Mouse (Mus musculus) liver, embryonic 16.5 days (tissue): ENCODE results near the gene Pla2g4a. TPM values are rescaled to one million over a fixed set of nuclear protein-coding genes. Genes with fewer than 3 reads are reported as not detected.

Experiments
- ATAC-seq: fragments of 200-750 bp; cut with Nextera tagmentation; 2 replicates; pipeline ENCODE4 v1.8.0; 2017; ENCODE audit warnings: low read depth, mild to moderate bottlenecking, moderate number of reproducible peaks, moderate library complexity
- H3K27ac ChIP-seq: fragments of 300-500 bp; sonication (generic); 2 replicates; pipeline ENCODE4 v1.5.1; 2014; ENCODE audit warnings: mild to moderate bottlenecking, low read length
- H3K27me3 ChIP-seq: fragments of 300-500 bp; sonication (generic); 2 replicates; pipeline ENCODE4 v1.6.1; 2014; ENCODE audit warnings: low read depth, low read length, mixed read lengths; ENCODE audit not compliant: control insufficient read depth, insufficient read depth
- H3K36me3 ChIP-seq: fragments of 300-500 bp; sonication (generic); 2 replicates; pipeline ENCODE4 v1.6.1; 2014; ENCODE audit warnings: mild to moderate bottlenecking; ENCODE audit not compliant: control insufficient read depth, insufficient read depth
- H3K4me1 ChIP-seq: fragments of 300-500 bp; sonication (generic); 2 replicates; pipeline ENCODE4 v1.6.1; 2014; ENCODE audit warnings: low read depth, low read length, mixed read lengths; ENCODE audit not compliant: control insufficient read depth
- H3K4me2 ChIP-seq: fragments of 300-500 bp; sonication (generic); 2 replicates; pipeline ENCODE4 v1.6.1; 2014; ENCODE audit warnings: low read depth, low read length, mixed read lengths
- H3K4me3 ChIP-seq: fragments of 300-500 bp; sonication (generic); 2 replicates; pipeline ENCODE4 v1.5.1; 2014; ENCODE audit warnings: low read depth, mild to moderate bottlenecking, low read length
- H3K9ac ChIP-seq: fragments of 300-500 bp; sonication (generic); 2 replicates; pipeline ENCODE4 v1.6.1; 2014; ENCODE audit warnings: low read depth, low read length
- H3K9me3 ChIP-seq: fragments of 300-500 bp; sonication (generic); replicated peaks from 2 replicates; pipeline ENCODE4 v1.6.1; 2016; ENCODE audit warnings: low read length; ENCODE audit not compliant: control insufficient read depth
- WGBS: fragments of 180-500 bp; shearing (Covaris S2); extraction: QIAGEN DNeasy Blood & Tissue Kit; methylation state at CpG from one replicate; pipeline ENCODE4 v1.1.7; 2014; ENCODE audit not compliant: insufficient replicate concordance; 5-methylcytosine and 5-hydroxymethylcytosine counted together
- polyA plus RNA-seq: library from polyadenylated mRNA; unstranded; fragments of >200 nt; fragmentation: Nextera tagmentation; extraction: Ambion mirVana; gene quantifications from 2 replicates; pipeline ENCODE4 v1.2.1, GENCODE M21; 2015

Pla2g4a gene
- polyA plus RNA-seq, 1 experiment from 2014 or later, result 5.7 TPM

DNA sequence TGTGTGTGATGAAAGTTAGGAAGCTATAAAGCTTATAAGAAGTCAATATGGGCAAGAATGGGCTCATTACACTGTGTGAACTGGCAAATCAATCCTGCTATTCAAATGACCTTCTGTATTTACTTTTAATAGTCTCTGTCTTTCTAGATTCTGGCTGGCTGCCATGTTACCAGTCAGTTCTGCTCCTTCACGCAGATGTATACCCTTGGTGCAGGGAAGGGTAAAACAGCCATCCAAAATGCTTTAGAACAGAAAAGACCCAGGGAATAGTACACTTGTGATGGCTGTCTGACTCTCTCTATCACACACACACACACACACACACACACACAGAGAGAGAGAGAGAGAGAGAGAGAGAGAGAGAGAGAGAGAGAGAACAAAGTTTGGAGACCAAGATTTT lies 128.6 kb downstream of the Pla2g4a start:
- Histone ChIP-seq H3K4me1 (no peaks in the 10 kb centered on the region), H3K4me3 (no peak overlapping the region), H3K9ac (no peak overlapping the region), H3K9me3 (no peaks in the 10 kb centered on the region), H3K27me3 (no peaks in the 10 kb centered on the region), H3K36me3 (no peaks in the 10 kb centered on the region), H3K4me2 (no peak overlapping the region), H3K27ac (no peak overlapping the region)
- ATAC-seq, result no peak
- WGBS, result 57% methylated on average over 1 of the region's 1 CpGs

GRCm38 (mm10) chr1:149831100-149831499 lies 130.0 kb downstream of the Pla2g4a start:
- no peak overlapping the region for H3K27ac ChIP-seq
- H3K4me3 ChIP-seq, result no peak overlapping the region
- no peak overlapping the region for H3K4me2 ChIP-seq
- H3K9me3 ChIP-seq, result no peaks in the 10 kb centered on the region
- no peaks in the 10 kb centered on the region for H3K36me3 ChIP-seq
- 76% methylated on average over 1 of the region's 1 CpGs for whole genome bisulfite sequencing
- H3K9ac ChIP-seq, result no peak overlapping the region
- no peaks in the 10 kb centered on the region for H3K4me1 ChIP-seq
- no peak for ATAC-seq
- no peaks in the 10 kb centered on the region for H3K27me3 ChIP-seq

- ATAC-seq, result no peak
- Histone ChIP-seq H3K9ac (no peak overlapping the region), H3K27ac (no peak overlapping the region), H3K27me3 (no peaks in the 10 kb centered on the region), H3K4me1 (no peaks in the 10 kb centered on the region), H3K36me3 (no peaks in the 10 kb centered on the region), H3K4me3 (no peak overlapping the region), H3K9me3 (no peaks in the 10 kb centered on the region), H3K4me2 (no peak overlapping the region)
- 65% methylated on average over 4 of the region's 4 CpGs for WGBS
These were observed 147.3 kb downstream of the Pla2g4a start for GRCm38 (mm10) chr1:149813616-149814345.

DNA sequence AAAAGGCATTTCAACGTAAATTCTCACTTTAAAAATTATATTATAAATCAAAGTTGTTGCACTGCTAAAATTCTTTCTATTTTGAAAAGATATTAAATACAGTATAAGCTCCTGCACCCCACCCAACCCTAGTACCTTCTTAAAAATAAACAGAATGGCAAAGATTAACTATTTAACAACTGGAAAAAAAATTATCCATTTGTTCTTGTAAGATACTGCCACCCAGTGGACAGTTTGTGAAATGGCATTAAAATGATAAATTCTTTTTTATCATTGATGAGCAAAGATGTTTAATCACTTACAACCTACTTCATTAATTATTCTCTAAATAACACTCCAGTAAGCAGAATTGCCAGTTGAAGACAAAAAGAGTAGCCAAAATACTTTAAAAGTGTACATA lies 151.6 kb downstream of the Pla2g4a start:
- ATAC-seq, result no peak
- H3K27me3 ChIP-seq, result no peaks in the 10 kb centered on the region
- H3K4me1 ChIP-seq, result no peaks in the 10 kb centered on the region
- no peak overlapping the region for H3K9ac ChIP-seq
- H3K27ac ChIP-seq, result no peak overlapping the region
- H3K9me3 ChIP-seq, result no peaks in the 10 kb centered on the region
- no peak overlapping the region for H3K4me2 ChIP-seq
- no peak overlapping the region for H3K4me3 ChIP-seq
- WGBS, result 55% methylated on average over 1 of the region's 1 CpGs
- no peaks in the 10 kb centered on the region for H3K36me3 ChIP-seq

Other genes with a start within 250 kb of the Pla2g4a start
- gene Ptgs2, start 138.7 kb upstream of the Pla2g4a start, polyA plus RNA-seq, result not detected in 2 replicates